Mouse (Mus musculus) liver, postnatal 0 days (tissue): ENCODE measurements at regions not wholly inside any gene's neighbourhood (a gene's known extent, or its start where the extent isn't known, plus 50 kb on each side); places are given as distances from the start of the nearest gene placed in this dataset.
A peak's percentile ranks its signal among the peaks of the same experiment; 100 is the strongest.
"Not testable (repeated sequence)": the region's sequence is repeated elsewhere in the genome, so short reads cannot be mapped to it uniquely, and the experiment has no call there.

ENCODE experiments used
- ATAC-seq: fragments of 200-750 bp; cut with Nextera tagmentation; 2 replicates; pipeline ENCODE4 v1.8.0; 2017; ENCODE audit warnings: mild to moderate bottlenecking, moderate library complexity
- DNase-seq: peaks from one replicate; pipeline ENCODE4 v3.0.0-alpha.2; 2016
- H3K27ac ChIP-seq: fragments of 300-500 bp; sonication (generic); 2 replicates; pipeline ENCODE4 v1.5.1; 2014; ENCODE audit warnings: antibody characterized with exemption, moderate library complexity, mild to moderate bottlenecking, low read depth
- H3K27me3 ChIP-seq: fragments of 300-500 bp; sonication (generic); 2 replicates; pipeline ENCODE4 v1.6.1; 2014; ENCODE audit warnings: low read length, control low read depth, mixed read lengths; ENCODE audit not compliant: insufficient read depth
- H3K36me3 ChIP-seq: fragments of 300-500 bp; sonication (generic); replicated peaks from 2 replicates; pipeline ENCODE4 v1.6.1; 2014; ENCODE audit warnings: mild to moderate bottlenecking, control low read depth, low read length, moderate library complexity, mixed read lengths; ENCODE audit not compliant: insufficient read depth
- H3K4me1 ChIP-seq: fragments of 300-500 bp; sonication (generic); 2 replicates; pipeline ENCODE4 v1.6.1; 2014; ENCODE audit warnings: antibody characterized with exemption, mild to moderate bottlenecking, control low read depth; ENCODE audit not compliant: insufficient read depth
- H3K4me2 ChIP-seq: fragments of 300-500 bp; sonication (generic); 2 replicates; pipeline ENCODE4 v1.6.1; 2014; ENCODE audit warnings: low read depth, mild to moderate bottlenecking, low read length, moderate library complexity, mixed read lengths
- H3K4me3 ChIP-seq: fragments of 300-500 bp; sonication (generic); 2 replicates; pipeline ENCODE4 v1.5.1; 2014; ENCODE audit warnings: low read depth, low read length
- H3K9ac ChIP-seq: fragments of 300-500 bp; sonication (generic); replicated peaks from 2 replicates; pipeline ENCODE4 v1.6.1; 2014; ENCODE audit warnings: mild to moderate bottlenecking, moderate library complexity
- H3K9me3 ChIP-seq: fragments of 300-500 bp; sonication (generic); 2 replicates; pipeline ENCODE4 v1.6.1; 2016; ENCODE audit warnings: mild to moderate bottlenecking, control low read depth, low read length, mixed read lengths
- CTCF ChIP-seq: sonication (generic); IDR thresholded peaks from 2 replicates; pipeline ENCODE4 v1.5.1; 2016; ENCODE audit warnings: antibody characterized with exemption, low read depth
- EP300 ChIP-seq: IDR thresholded peaks from 2 replicates; pipeline ENCODE4 v1.6.1; 2016; ENCODE audit warnings: antibody characterized with exemption, low read depth, mild to moderate bottlenecking
- WGBS: fragments of 180-500 bp; shearing (Covaris S2); extraction: QIAGEN DNeasy Blood & Tissue Kit; methylation state at CpG from one replicate; pipeline ENCODE4 v1.1.7; 2014; ENCODE audit not compliant: insufficient replicate concordance; 5-methylcytosine and 5-hydroxymethylcytosine counted together

DNA sequence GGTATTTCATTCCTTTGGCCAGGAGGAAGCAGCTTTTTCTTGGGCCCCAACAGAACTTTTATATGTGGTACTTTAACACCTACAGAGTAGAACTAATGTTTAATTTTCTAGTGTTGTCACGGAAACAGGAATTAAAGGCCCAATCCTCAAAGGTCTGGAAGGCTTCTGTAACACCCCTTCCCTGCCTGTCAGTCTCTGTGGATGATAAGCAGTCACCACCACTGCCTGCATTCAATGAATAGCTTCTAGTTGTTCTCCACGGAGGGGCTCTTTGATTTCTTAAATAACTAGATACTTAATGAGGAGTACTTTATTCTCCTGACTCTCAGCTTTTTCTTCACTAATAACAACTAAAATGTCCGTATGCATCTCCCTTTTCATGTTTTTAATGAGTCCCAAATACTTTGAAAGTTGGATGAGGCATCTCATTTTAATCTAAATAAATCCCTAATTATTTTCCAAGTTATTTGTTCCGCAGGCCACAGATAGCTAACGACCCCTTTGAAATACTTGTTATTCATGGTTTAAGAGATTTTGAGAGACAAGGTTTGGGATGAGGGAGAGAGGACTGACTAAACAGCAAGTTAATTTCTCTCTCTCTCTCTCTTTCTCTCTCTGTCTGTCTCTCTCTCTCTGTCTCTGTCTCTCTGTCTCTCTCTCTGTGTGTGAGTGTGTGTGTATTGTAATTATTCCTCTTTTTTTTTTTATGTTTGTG, 686.0 kb upstream of the Ghitm start:
- 58% methylated on average over 5 of the region's 5 CpGs for whole genome bisulfite sequencing
- DNase-seq (no peak), ATAC-seq (no peak)
- no peak overlapping the region for H3K4me3 ChIP-seq
- H3K9me3 ChIP-seq = no peaks in the 10 kb centered on the region
- H3K4me1 ChIP-seq = no peaks in the 10 kb centered on the region
- TF ChIP-seq CTCF = no peak
- no peak for TF ChIP-seq EP300
- H3K9ac ChIP-seq = no peak overlapping the region
- no peaks in the 10 kb centered on the region for H3K36me3 ChIP-seq
- no peak overlapping the region for H3K27ac ChIP-seq
- no peak overlapping the region for H3K4me2 ChIP-seq
- no peaks in the 10 kb centered on the region for H3K27me3 ChIP-seq

DNA sequence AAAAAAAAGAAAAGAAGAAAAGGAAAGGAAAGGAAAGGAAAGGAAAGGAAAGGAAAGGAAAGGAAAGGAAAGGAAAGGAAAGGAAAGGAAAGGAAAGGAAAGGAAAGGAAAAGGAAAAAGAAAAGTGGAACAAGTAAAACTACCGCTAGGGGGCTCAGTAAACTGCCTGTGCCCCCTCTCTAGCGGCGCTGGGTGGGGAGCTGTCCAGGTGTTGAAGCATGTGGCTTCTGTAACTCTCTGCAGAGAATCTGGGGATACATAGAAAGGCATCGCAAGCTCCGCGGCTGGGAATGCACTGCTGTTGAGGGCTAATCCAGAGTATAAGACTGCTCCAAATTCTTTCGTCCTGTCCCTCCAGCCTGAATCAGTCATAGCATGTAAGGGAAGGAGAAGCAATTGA, 684.9 kb upstream of the Ghitm start:
- no peak for ATAC-seq

DNA sequence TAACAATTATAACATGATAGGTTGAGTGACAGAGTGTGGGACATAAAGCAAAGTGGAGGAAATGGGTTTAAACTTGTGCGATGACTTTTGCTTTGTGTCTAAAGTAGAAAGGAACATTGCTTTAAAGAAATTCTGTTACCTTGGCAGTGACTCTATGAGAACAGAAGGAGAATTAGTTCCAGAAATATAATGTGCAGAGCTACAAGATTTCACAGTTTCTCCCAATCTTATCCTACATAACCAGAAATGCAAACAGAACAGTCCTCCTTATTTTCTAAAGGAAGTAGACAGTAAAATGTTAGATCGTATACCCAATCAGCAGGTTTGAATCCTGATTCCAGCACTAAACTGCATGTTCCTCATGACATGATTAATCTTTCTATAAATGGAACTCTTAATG, 660.6 kb upstream of the Ghitm start:
- H3K4me2 ChIP-seq = no peak overlapping the region
- no peaks in the 10 kb centered on the region; the same call in 1 of the 2 replicates for H3K9me3 ChIP-seq
- H3K27me3 ChIP-seq = no peaks in the 10 kb centered on the region
- ATAC-seq (no peak), DNase-seq (no peak)
- H3K4me1 ChIP-seq = no peaks in the 10 kb centered on the region
- no peak overlapping the region for H3K9ac ChIP-seq
- no peak overlapping the region for H3K4me3 ChIP-seq
- H3K27ac ChIP-seq = no peak overlapping the region
- TF ChIP-seq CTCF = no peak
- no peak for TF ChIP-seq EP300
- H3K36me3 ChIP-seq = no peaks in the 10 kb centered on the region
- 73% methylated on average over 2 of the region's 2 CpGs for WGBS

More for the DNA sequence above, 684.9 kb upstream of the Ghitm start:
- H3K36me3 ChIP-seq = no peaks in the 10 kb centered on the region
- no peak overlapping the region for H3K9ac ChIP-seq
- WGBS = 36% methylated on average over 7 of the region's 7 CpGs
- H3K27ac ChIP-seq = no peak overlapping the region
- H3K27me3 ChIP-seq = no peaks in the 10 kb centered on the region
- H3K4me1 ChIP-seq = no peaks in the 10 kb centered on the region
- no peak overlapping the region for H3K4me3 ChIP-seq
- TF ChIP-seq CTCF = peak; percentile 25; the same call in 1 of the 2 replicates
- TF ChIP-seq EP300 = no peak
- H3K9me3 ChIP-seq = no peaks in the 10 kb centered on the region
- no peak for DNase-seq
- no peak overlapping the region for H3K4me2 ChIP-seq

- Histone ChIP-seq H3K9me3 (no peaks in the 10 kb centered on the region; the same call in 1 of the 2 replicates), H3K4me3 (no peak overlapping the region), H3K4me1 (no peaks in the 10 kb centered on the region), H3K36me3 (no peaks in the 10 kb centered on the region), H3K27me3 (no peaks in the 10 kb centered on the region), H3K27ac (no peak overlapping the region), H3K4me2 (no peak overlapping the region), H3K9ac (no peak overlapping the region)
- no peak for TF ChIP-seq EP300
- TF ChIP-seq CTCF = no peak
- ATAC-seq (no peak), DNase-seq (no peak)
- WGBS = 55% methylated on average over 1 of the region's 1 CpGs
Observed at GRCm38 (mm10) chr14:37765729-37766128, 630.7 kb upstream of the Ghitm start.

- H3K4me2 ChIP-seq, H3K27ac ChIP-seq, H3K4me1 ChIP-seq, H3K27me3 ChIP-seq, H3K9me3 ChIP-seq, H3K4me3 ChIP-seq, ATAC-seq, DNase-seq, H3K9ac ChIP-seq, H3K36me3 ChIP-seq: not testable (repeated sequence)
Observed at GRCm38 (mm10) chr14:37749661-37750060, 614.6 kb upstream of the Ghitm start.

DNA sequence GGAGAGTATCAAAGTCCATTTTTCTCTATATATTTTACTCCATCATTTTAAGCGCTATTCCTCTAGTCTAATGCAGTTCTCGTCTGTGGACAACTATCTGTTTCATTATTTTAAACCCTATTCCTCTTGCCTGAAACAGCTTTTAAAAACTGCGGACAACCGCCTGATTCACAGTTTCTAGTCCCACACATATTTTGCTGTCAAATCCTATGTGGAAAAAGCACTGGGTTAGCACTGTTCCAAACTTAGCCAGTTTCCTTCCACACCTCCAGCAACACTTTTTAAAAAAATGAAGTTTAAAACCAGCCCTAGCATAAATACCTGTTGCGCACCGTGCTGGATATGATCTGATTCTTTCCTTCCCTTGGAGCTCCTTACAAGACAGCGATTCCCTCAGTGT, 614.1 kb upstream of the Ghitm start:
- H3K4me2 ChIP-seq = no peak overlapping the region
- no peaks in the 10 kb centered on the region for H3K36me3 ChIP-seq
- H3K9me3 ChIP-seq = no peaks in the 10 kb centered on the region
- H3K27ac ChIP-seq = no peak overlapping the region
- no peak for ATAC-seq
- H3K9ac ChIP-seq = no peak overlapping the region
- H3K4me3 ChIP-seq = no peak overlapping the region
- H3K4me1 ChIP-seq = no peaks in the 10 kb centered on the region
- no peaks in the 10 kb centered on the region for H3K27me3 ChIP-seq
- 83% methylated on average over 7 of the region's 7 CpGs for WGBS
- no peak for DNase-seq
- TF ChIP-seq CTCF (no peak), EP300 (no peak)

DNA sequence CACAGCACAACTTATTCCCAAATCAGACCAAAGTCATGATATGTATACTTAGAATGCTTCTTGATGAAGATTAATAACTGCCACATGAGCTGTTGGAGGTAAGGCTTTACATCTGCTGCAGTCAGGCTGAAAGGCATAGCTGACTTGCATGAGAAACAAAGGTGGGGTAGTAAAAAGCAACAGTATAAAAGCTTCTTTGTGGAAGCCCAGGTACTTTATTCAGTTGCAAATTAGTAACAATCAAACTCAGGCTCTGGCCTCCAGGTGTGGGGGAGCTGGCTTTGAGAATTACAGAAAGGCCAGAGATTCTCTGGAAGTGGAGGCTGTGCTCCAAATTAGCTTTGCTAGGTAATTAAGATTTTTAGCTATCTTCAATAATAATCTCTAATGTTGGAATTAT, 608.0 kb upstream of the Ghitm start:
- H3K4me3 ChIP-seq = no peak overlapping the region
- no peak overlapping the region for H3K9ac ChIP-seq
- H3K27ac ChIP-seq = no peak overlapping the region
- H3K9me3 ChIP-seq = no peaks in the 10 kb centered on the region
- no peak for ATAC-seq
- H3K36me3 ChIP-seq = no peaks in the 10 kb centered on the region
- H3K4me2 ChIP-seq = no peak overlapping the region
- H3K27me3 ChIP-seq = no peaks in the 10 kb centered on the region
- no peaks in the 10 kb centered on the region for H3K4me1 ChIP-seq
- no peak for DNase-seq
- no peak for TF ChIP-seq CTCF

DNA sequence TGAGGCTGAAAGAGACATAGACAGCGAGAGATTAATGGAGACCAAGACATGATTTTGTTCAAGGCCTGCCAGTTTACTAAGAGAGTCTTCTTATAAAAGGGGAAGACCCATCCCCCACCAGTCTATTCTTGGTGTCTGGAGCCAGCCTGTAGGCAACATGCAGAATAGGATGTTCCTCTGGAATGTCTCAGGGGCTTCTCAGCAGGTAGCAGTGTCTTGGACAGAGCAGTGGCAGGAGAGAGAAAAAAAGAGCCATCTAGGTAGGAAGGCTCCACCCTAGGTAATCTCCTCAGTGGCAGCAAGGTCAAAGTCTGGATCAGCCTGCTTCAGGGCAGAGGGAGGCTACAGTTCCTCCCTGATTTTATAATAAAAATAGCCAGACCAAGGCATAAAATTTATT, 607.4 kb upstream of the Ghitm start:
- not testable (repeated sequence) for H3K36me3 ChIP-seq, H3K9ac ChIP-seq, H3K9me3 ChIP-seq, H3K27me3 ChIP-seq, DNase-seq, H3K27ac ChIP-seq, H3K4me2 ChIP-seq, H3K4me3 ChIP-seq, ATAC-seq, H3K4me1 ChIP-seq
- WGBS = 74% methylated on average over 1 of the region's 1 CpGs
